Comparison of ENCODE assay signal across 7 mouse cellular contexts in genomic region chr7:29247314-29247700, GRCm38 (mm10). TPM values are rescaled to one million over a fixed set of nuclear protein-coding genes. Genes with fewer than 3 reads are reported as not detected.
DNase-seq lines count a peak whose midpoint lies in the region; ATAC-seq and TF ChIP-seq lines count a peak whose summit lies in the region.

No protein-coding gene starts in this region.

- H3K4me1 ChIP-seq in intestine, postnatal 0 days (replicated peaks; ENCODE audit: control insufficient read depth, insufficient read depth, low read length): peaks cover 15% of the 10 kb centered on the region; the same call in 1 of the 2 replicates
- H3K4me1 ChIP-seq in limb, embryonic 15.5 days: peaks cover 18% of the 10 kb centered on the region

- H3K9ac ChIP-seq in intestine, postnatal 0 days (ENCODE audit: low read depth, low read length): peak overlapping the region; percentile 70
- no peak overlapping the region for H3K9ac ChIP-seq in limb, embryonic 15.5 days

- H3K4me3 ChIP-seq in intestine, postnatal 0 days (ENCODE audit: low read depth, low read length): peak overlapping the region; percentile 57
- H3K4me3 ChIP-seq in limb, embryonic 15.5 days: peak overlapping the region; percentile 13; the same call in 1 of the 2 replicates

- DNase-seq in adrenal gland, adult 8-10 months: peak; percentile 60
- DNase-seq in embryo, embryonic 10.5 days (ENCODE audit: low spot score): peak; percentile 82
- DNase-seq in monocyte, adult 2 months (ENCODE audit: low read depth in 1 of 2, low spot score in 2 of 2): peak; percentile 30 to 55
- DNase-seq in spleen, postnatal 36 days (ENCODE audit: low spot score in 2 of 2): peak; percentile 63 to 69

- H3K9me3 ChIP-seq in intestine, postnatal 0 days (ENCODE audit: control insufficient read depth): no peaks in the 10 kb centered on the region
- H3K9me3 ChIP-seq in limb, embryonic 15.5 days: no peaks in the 10 kb centered on the region

- H3K4me2 ChIP-seq in intestine, postnatal 0 days (replicated peaks; ENCODE audit: low read depth): peak overlapping the region; percentile 67
- peak overlapping the region; percentile 38 for H3K4me2 ChIP-seq in limb, embryonic 15.5 days

- no peaks in the 10 kb centered on the region for H3K27me3 ChIP-seq in intestine, postnatal 0 days (replicated peaks; ENCODE audit: control insufficient read depth, insufficient read depth, low read length)
- H3K27me3 ChIP-seq in limb, embryonic 15.5 days: peaks cover 14% of the 10 kb centered on the region; the same call in 1 of the 2 replicates

- H3K27ac ChIP-seq in intestine, postnatal 0 days (ENCODE audit: low read depth, low read length): peak overlapping the region; percentile 97
- no peak overlapping the region for H3K27ac ChIP-seq in limb, embryonic 15.5 days

- 25% methylated on average over 16 of the region's 16 CpGs for WGBS in intestine, postnatal 0 days
- 26% methylated on average over 16 of the region's 16 CpGs for WGBS in limb, embryonic 15.5 days

- peak; percentile 65 for ATAC-seq in granulocyte monocyte progenitor cell, adult 5-6 weeks (replicated peaks; ENCODE audit: poor library complexity, severe bottlenecking)
- no peak for ATAC-seq in intestine, postnatal 0 days
- ATAC-seq in limb, embryonic 15.5 days (ENCODE audit: insufficient number of reproducible peaks, low FRiP score, low TSS enrichment, low read depth): no peak

- peak; percentile 97 for TF ChIP-seq CTCF in intestine, postnatal 0 days (IDR thresholded peaks at IDR 0.05; ENCODE audit: low read depth)

- H3K36me3 ChIP-seq in intestine, postnatal 0 days (ENCODE audit: control insufficient read depth, insufficient read depth): peaks cover 18% of the 10 kb centered on the region; the same call in 1 of the 2 replicates
- peaks cover 29% of the 10 kb centered on the region for H3K36me3 ChIP-seq in limb, embryonic 15.5 days

RNA-seq across cellular contexts. Expression of gene 2200002D01Rik, which starts 1.0 kb away (rescaled TPM):
- 1 to 10 TPM; 3.0 to 6.9 (median 3.7) TPM for total RNA-seq in adrenal gland, adult 8-10 months (2022)
- total RNA-seq in granulocyte monocyte progenitor cell, adult 5-6 weeks (2014; fragmentation: Nextera tagmentation): not detected in 2 replicates
- total RNA-seq in granulocyte monocyte progenitor cell, adult 5-6 weeks (2017): 0.99 TPM in 1 of 2 replicates, not detected in the other
- 836 and 862 TPM in 2 replicates for polyA plus RNA-seq in intestine, postnatal 0 days (2015; fragmentation: Nextera tagmentation; extraction: Ambion mirVana)
- 13.0 and 14.2 TPM in 2 replicates for polyA plus RNA-seq in limb, embryonic 15.5 days (2015; fragmentation: Nextera tagmentation; extraction: Ambion mirVana)

RNA-seq across cellular contexts. Expression of gene Yif1b, which starts 9.2 kb away (rescaled TPM):
- 10 to 100 TPM; 42.7 to 50.6 (median 44.6) TPM for total RNA-seq in adrenal gland, adult 8-10 months (2022)
- 57.1 and 86.7 TPM in 2 replicates for total RNA-seq in granulocyte monocyte progenitor cell, adult 5-6 weeks (2014; fragmentation: Nextera tagmentation)
- 33.1 and 33.4 TPM in 2 replicates for total RNA-seq in granulocyte monocyte progenitor cell, adult 5-6 weeks (2017)
- 40.6 and 41.7 TPM in 2 replicates for polyA plus RNA-seq in intestine, postnatal 0 days (2015; fragmentation: Nextera tagmentation; extraction: Ambion mirVana)
- 137 and 141 TPM in 2 replicates for polyA plus RNA-seq in limb, embryonic 15.5 days (2015; fragmentation: Nextera tagmentation; extraction: Ambion mirVana)

RNA-seq across cellular contexts. Expression of gene Kcnk6, which starts 15.0 kb away (rescaled TPM):
- 1 to 10 TPM; 1.2 to 2.6 (median 1.8) TPM for total RNA-seq in adrenal gland, adult 8-10 months (2022)
- total RNA-seq in granulocyte monocyte progenitor cell, adult 5-6 weeks (2014; fragmentation: Nextera tagmentation): 4.3 and 5.6 TPM in 2 replicates
- 9.2 and 10.8 TPM in 2 replicates for total RNA-seq in granulocyte monocyte progenitor cell, adult 5-6 weeks (2017)
- 1.5 and 1.8 TPM in 2 replicates for polyA plus RNA-seq in intestine, postnatal 0 days (2015; fragmentation: Nextera tagmentation; extraction: Ambion mirVana)
- polyA plus RNA-seq in limb, embryonic 15.5 days (2015; fragmentation: Nextera tagmentation; extraction: Ambion mirVana): 5.2 TPM in 2 replicates

RNA-seq across cellular contexts. Expression of gene Catsperg1, which starts 33.5 kb away (rescaled TPM):
- total RNA-seq in adrenal gland, adult 8-10 months (2022): 1 to 10 TPM in 1 of 4 experiments, under 1 TPM in 3; 0.73 to 1.6 (median 0.82) TPM
- total RNA-seq in granulocyte monocyte progenitor cell, adult 5-6 weeks (2014; fragmentation: Nextera tagmentation): 0.49 TPM in 1 of 2 replicates, not detected in the other
- total RNA-seq in granulocyte monocyte progenitor cell, adult 5-6 weeks (2017): 0.26 TPM in 1 of 2 replicates, not detected in the other
- polyA plus RNA-seq in intestine, postnatal 0 days (2015; fragmentation: Nextera tagmentation; extraction: Ambion mirVana): 0.21 and 0.22 TPM in 2 replicates
- polyA plus RNA-seq in limb, embryonic 15.5 days (2015; fragmentation: Nextera tagmentation; extraction: Ambion mirVana): 1.2 TPM in 2 replicates

RNA-seq across cellular contexts. Expression of gene Spint2, which starts 34.4 kb away (rescaled TPM):
- 100 to 1,000 TPM in 2 of 4 experiments, 10 to 100 TPM in 2; 75.9 to 116 (median 96.8) TPM for total RNA-seq in adrenal gland, adult 8-10 months (2022)
- total RNA-seq in granulocyte monocyte progenitor cell, adult 5-6 weeks (2014; fragmentation: Nextera tagmentation): 45.1 and 55.0 TPM in 2 replicates
- 24.4 and 29.9 TPM in 2 replicates for total RNA-seq in granulocyte monocyte progenitor cell, adult 5-6 weeks (2017)
- polyA plus RNA-seq in intestine, postnatal 0 days (2015; fragmentation: Nextera tagmentation; extraction: Ambion mirVana): 685 and 722 TPM in 2 replicates
- 187 and 194 TPM in 2 replicates for polyA plus RNA-seq in limb, embryonic 15.5 days (2015; fragmentation: Nextera tagmentation; extraction: Ambion mirVana)
